Mouse (Mus musculus) kidney, embryonic 15.5 days (tissue): ENCODE data around the gene Apool. TPM values are rescaled to one million over a fixed set of nuclear protein-coding genes. Genes with fewer than 3 reads are reported as not detected.

Experiments used
- ATAC-seq: fragments of 200-750 bp; cut with Nextera tagmentation; replicated peaks from 2 replicates; pipeline ENCODE4 v1.8.0; 2017; ENCODE audit warnings: moderate TSS enrichment; ENCODE audit not compliant: low FRiP score
- H3K27ac ChIP-seq: fragments of 300-500 bp; sonication (generic); 2 replicates; pipeline ENCODE4 v1.5.1; 2015; ENCODE audit warnings: mild to moderate bottlenecking, inconsistent platforms
- H3K27me3 ChIP-seq: fragments of 300-500 bp; sonication (generic); 2 replicates; pipeline ENCODE4 v1.6.1; 2015; ENCODE audit warnings: inconsistent platforms
- H3K36me3 ChIP-seq: fragments of 300-500 bp; sonication (generic); 2 replicates; pipeline ENCODE4 v1.6.1; 2015; ENCODE audit warnings: inconsistent platforms
- H3K4me1 ChIP-seq: fragments of 300-500 bp; sonication (generic); 2 replicates; pipeline ENCODE4 v1.6.1; 2015; ENCODE audit warnings: inconsistent platforms
- H3K4me2 ChIP-seq: fragments of 300-500 bp; sonication (generic); 2 replicates; pipeline ENCODE4 v1.6.1; 2015; ENCODE audit warnings: moderate library complexity, mild to moderate bottlenecking, inconsistent platforms
- H3K4me3 ChIP-seq: fragments of 300-500 bp; sonication (generic); replicated peaks from 2 replicates; pipeline ENCODE4 v1.5.1; 2015; ENCODE audit warnings: mild to moderate bottlenecking, inconsistent platforms
- H3K9ac ChIP-seq: fragments of 300-500 bp; sonication (generic); 2 replicates; pipeline ENCODE4 v1.6.1; 2015; ENCODE audit warnings: mild to moderate bottlenecking, inconsistent platforms
- H3K9me3 ChIP-seq: fragments of 300-500 bp; sonication (generic); replicated peaks from 2 replicates; pipeline ENCODE4 v1.6.1; 2016; ENCODE audit warnings: inconsistent platforms
- WGBS: fragments of 180-500 bp; shearing (Covaris S2); methylation state at CpG from one replicate; pipeline ENCODE4 v1.1.7; 2015; ENCODE audit warnings: mixed read lengths; 5-methylcytosine and 5-hydroxymethylcytosine counted together
- polyA plus RNA-seq: library from polyadenylated mRNA; unstranded; fragments of >200 nt; fragmentation: Nextera tagmentation; extraction: Ambion mirVana; gene quantifications from 2 replicates; pipeline ENCODE4 v1.2.1, GENCODE M21; 2015

Gene Apool
- polyA plus RNA-seq, 1 experiment from 2014 or later: 57.6 TPM

DNA sequence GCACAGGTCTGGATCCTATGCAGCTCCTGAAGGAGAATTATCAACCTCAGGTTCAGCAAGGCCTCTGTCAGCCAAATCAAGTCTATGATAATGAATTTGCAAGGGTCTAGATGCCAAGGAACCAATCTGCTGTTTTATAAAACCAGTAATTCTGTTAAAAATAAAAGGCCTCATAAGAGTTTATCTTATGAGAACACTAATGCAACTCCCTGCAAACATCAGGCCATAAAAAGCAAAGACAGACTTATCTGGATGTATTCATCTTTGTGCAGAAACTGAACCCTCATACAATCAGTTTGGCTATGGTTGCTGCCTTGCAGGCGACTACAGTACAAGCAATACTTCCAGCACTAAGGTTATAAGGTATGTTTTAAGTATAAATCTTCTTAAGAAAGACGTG, 101.2 kb downstream of the Apool start:
- no peak for ATAC-seq
- Histone ChIP-seq H3K4me1 (no peaks in the 10 kb centered on the region), H3K9ac (no peak overlapping the region), H3K9me3 (no peaks in the 10 kb centered on the region), H3K27ac (no peak overlapping the region), H3K36me3 (no peaks in the 10 kb centered on the region), H3K27me3 (no peaks in the 10 kb centered on the region), H3K4me2 (no peak overlapping the region), H3K4me3 (no peak overlapping the region)
- WGBS: 74% methylated on average over 2 of the region's 2 CpGs

Other genes starting within 250 kb of the Apool start
- not detected in 2 replicates for gene 4933403O08Rik, start 72.3 kb upstream of the Apool start, polyA plus RNA-seq
- not detected in 2 replicates for gene Satl1, start 95.4 kb downstream of the Apool start, polyA plus RNA-seq
- gene 2010106E10Rik, start 183.9 kb downstream of the Apool start, polyA plus RNA-seq: not detected in 2 replicates